ENCODE assay signal across 14 mouse cellular contexts in genomic region chr11:31982247-31982943, GRCm38 (mm10). TPM values are rescaled to one million over a fixed set of nuclear protein-coding genes. Genes with fewer than 3 reads are reported as not detected.
A peak's percentile ranks its signal among the peaks of the same experiment; 100 is the strongest.
DNase-seq lines count a peak whose midpoint lies in the region; TF ChIP-seq lines count a peak whose summit lies in the region.
"Not testable (repeated sequence)": the region's sequence is repeated elsewhere in the genome, so short reads cannot be mapped to it uniquely, and the experiment has no call there.
"Had no signal": no experiment of that assay in that cellular context is flagged by ENCODE, and none has a peak within 500 bp of the region (broad histone marks: within the 10 kb centered on the region; RNA-seq: fewer than 3 reads in every experiment).

No protein-coding gene starts in this region.

- TF ChIP-seq RAD21 in CH12.LX (IDR thresholded peaks at IDR 0.05; ENCODE audit: low read depth, low read length), result not testable (repeated sequence)

- not testable (repeated sequence) for H3K79me2 ChIP-seq in CH12.LX (replicated peaks; ENCODE audit: control insufficient read depth, extremely low read depth, insufficient read depth, poor library complexity, severe bottlenecking)

- H3K27me3 ChIP-seq in CH12.LX (replicated peaks); ES-Bruce4 (ENCODE audit: control insufficient read depth, insufficient read depth, low read length, poor library complexity, severe bottlenecking): not testable (repeated sequence)

- H3K9ac ChIP-seq in CH12.LX (ENCODE audit: insufficient read depth, low read depth); ES-E14 (ENCODE audit: insufficient read depth, low read depth, low read length, poor library complexity, severe bottlenecking): not testable (repeated sequence)
- H3K9ac ChIP-seq in ES-Bruce4 (ENCODE audit: low read depth, poor library complexity, severe bottlenecking), result peak overlapping the region; percentile 61

- TF ChIP-seq CTCF in CH12.LX (conservative IDR thresholded peaks at IDR 0.05 in 1 of 2, IDR thresholded peaks at IDR 0.05 in 1 of 2; ENCODE audit: low read depth in 2 of 2, low read length in 2 of 2); ES-Bruce4 (IDR thresholded peaks at IDR 0.05; ENCODE audit: low read depth, low read length): not testable (repeated sequence)

- peak overlapping the region; percentile 77; the same call in 1 of the 2 replicates for H3K4me2 ChIP-seq in CH12.LX (ENCODE audit: insufficient read depth, low read depth, poor library complexity, severe bottlenecking)

- TF ChIP-seq EP300 in CH12.LX (IDR thresholded peaks at IDR 0.05; ENCODE audit: low read length), result not testable (repeated sequence)
- peak; percentile 97 for TF ChIP-seq EP300 in ES-Bruce4 (IDR thresholded peaks at IDR 0.05; ENCODE audit: insufficient read depth, low read depth, low read length)

- H3K4me3 ChIP-seq in CH12.LX (replicated peaks in 1 of 3; ENCODE audit: low read depth in 2 of 3, low read length in 2 of 3, poor library complexity in 1 of 3), result not testable (repeated sequence)
- H3K4me3 ChIP-seq in ES-Bruce4 (ENCODE audit: low read depth, low read length), result peak overlapping the region; percentile 29; the same call in 1 of the 2 replicates
- peak overlapping the region; percentile 24 to 47; a peak in 3 of 4 replicates for H3K4me3 ChIP-seq in ES-E14 (ENCODE audit: insufficient read depth in 1 of 2, low read depth in 1 of 2, low read length in 2 of 2, poor library complexity in 1 of 2, severe bottlenecking in 1 of 2)

- H3K27ac ChIP-seq in CH12.LX (ENCODE audit: insufficient read depth, low read depth), result not testable (repeated sequence)
- peak overlapping the region; percentile 90 for H3K27ac ChIP-seq in ES-Bruce4 (ENCODE audit: insufficient read depth, low read length)
- H3K27ac ChIP-seq in ES-E14 (ENCODE audit: insufficient read depth, low read depth, low read length, poor library complexity, severe bottlenecking), result peak overlapping the region; percentile 84

- H3K9me3 ChIP-seq in CH12.LX (replicated peaks; ENCODE audit: low read length); ES-Bruce4 (replicated peaks; ENCODE audit: control insufficient read depth, insufficient read depth, low read length, poor library complexity, severe bottlenecking); ES-E14 (ENCODE audit: control insufficient read depth, insufficient read depth, low read depth, low read length): not testable (repeated sequence)

- in situ Hi-C loops in CH12.LX (cut with MboI; ENCODE audit: low pct_ligation_motif_present, low pct_unique_long_range_greater_than_20kb, low sequenced_read_pairs), result loop anchor here (25.0 kb wide), 1 partner anchor 330 kb away; the partner anchor contains the start of gene Hbq1a
- in situ Hi-C loops in ES-E14 (cut with MboI; ENCODE audit: low sequenced_read_pairs in 2 of 2, unreplicated experiment in 2 of 2), result not testable (repeated sequence)

- dilution Hi-C loops in CH12.LX (cut with MboI; ENCODE audit: extremely low pct_ligation_motif_present, extremely low pct_unique_long_range_greater_than_20kb, low sequenced_read_pairs), result not testable (repeated sequence)

- H3K36me3 ChIP-seq in CH12.LX (replicated peaks in 1 of 2; ENCODE audit: control insufficient read depth in 1 of 2, insufficient read depth in 1 of 2, low read length in 1 of 2); ES-Bruce4 (ENCODE audit: control insufficient read depth, insufficient read depth, low read length, poor library complexity, severe bottlenecking); ES-E14 (ENCODE audit: control insufficient read depth, insufficient read depth, low read length, poor library complexity, severe bottlenecking): not testable (repeated sequence)

- H3K4me1 ChIP-seq in CH12.LX (ENCODE audit: control insufficient read depth in 1 of 2, insufficient read depth in 2 of 2), result peaks cover 0 to 41% of the 10 kb centered on the region in 2 experiments; a peak in 2 of 4 replicates
- not testable (repeated sequence) for H3K4me1 ChIP-seq in ES-Bruce4 (ENCODE audit: control insufficient read depth, insufficient read depth, low read length); ES-E14 (ENCODE audit: control insufficient read depth in 2 of 2, insufficient read depth in 2 of 2, low read length in 2 of 2, poor library complexity in 1 of 2)

- not testable (repeated sequence) for TF ChIP-seq POLR2A in CH12.LX (IDR thresholded peaks at IDR 0.05; ENCODE audit: low read depth, low read length); ES-Bruce4 (IDR thresholded peaks at IDR 0.05; ENCODE audit: insufficient read depth, low read length)

- not testable (repeated sequence) for DNase-seq in CH12.LX (ENCODE audit: extremely low read depth)
- DNase-seq in ES-E14 (ENCODE audit: low read depth, low spot score) (peak; percentile 65), MEL-GATA-1-ER (ENCODE audit: extremely low read depth, low read depth) (peak; percentile 44), WW6 (ENCODE audit: low read depth, low spot score) (peak; percentile 79)
- DNase-seq in heart, adult 11 months, result peak; percentile 63

RNA-seq across cellular contexts. Expression of gene 4930524B15Rik, which starts 17.0 kb away (rescaled TPM):
- total RNA-seq in CH12.LX (2012; rRNA removed), result not detected in 2 replicates
- not detected in 2 replicates for total RNA-seq in CH12.LX (2014; rRNA removed)
- not detected in 2 replicates for polyA plus RNA-seq in CH12.LX (2012; ENCODE audit: insufficient read length, low read depth)
- polyA plus RNA-seq in ES-Bruce4 (2011; ENCODE audit: insufficient read depth, insufficient read length, low read depth, missing spikeins), result not detected in 2 replicates
- total RNA-seq in ES-E14 (2012; rRNA removed), result 0.58 and 1.3 TPM in 2 replicates
- total RNA-seq: adrenal gland, adult 18-20 months; adrenal gland, adult 8-10 months; adrenal gland, postnatal 14 days; adrenal gland, postnatal 36 days; gastrocnemius, adult 18-20 months had no signal
- polyA plus RNA-seq: activated CD4-positive, CD25-positive, alpha-beta regulatory T cell, adult 4 months; CD4-positive, CD25-positive, alpha-beta regulatory T cell, adult 4 months; embryonic facial prominence, embryonic 14.5 days had no signal

RNA-seq across cellular contexts. Expression of gene Nsg2, which starts 17.9 kb away (rescaled TPM):
- total RNA-seq in CH12.LX (2012; rRNA removed) (1.4 and 2.8 TPM in 2 replicates), CH12.LX (2014; rRNA removed) (7.3 and 7.5 TPM in 2 replicates), ES-E14 (2012; rRNA removed) (1.3 and 2.1 TPM in 2 replicates)
- polyA plus RNA-seq in CH12.LX (2012; ENCODE audit: insufficient read length, low read depth) (7.4 and 7.6 TPM in 2 replicates), ES-Bruce4 (2011; ENCODE audit: insufficient read depth, insufficient read length, low read depth, missing spikeins) (not detected in 2 replicates)
- total RNA-seq: gastrocnemius, adult 18-20 months had no signal
